Mouse (Mus musculus) cerebellum, adult 2 months (tissue): ENCODE results near the gene Prkce.

Source experiments
- CTCF ChIP-seq: fragments of 200-500 bp; IDR thresholded peaks from 2 replicates; pipeline ENCODE4 v1.5.1; 2011; ENCODE audit warnings: low read depth, mild to moderate bottlenecking, control low read depth, low read length, moderate library complexity, borderline replicate concordance; ENCODE audit not compliant: insufficient read depth
- POLR2A ChIP-seq: fragments of 200-500 bp; IDR thresholded peaks from 2 replicates; pipeline ENCODE4 v1.6.1; 2011; ENCODE audit warnings: low read length, control low read depth, borderline replicate concordance; ENCODE audit not compliant: insufficient read depth

- TF ChIP-seq CTCF (no peak), POLR2A (no peak)
These were observed 187.7 kb downstream of the Prkce start for GRCm38 (mm10) chr17:86355318-86355717.
